Mouse (Mus musculus) neural tube, embryonic 14.5 days (tissue): ENCODE results near the gene Gpt2. TPM values are rescaled to one million over a fixed set of nuclear protein-coding genes. Genes with fewer than 3 reads are reported as not detected.
A peak's percentile ranks its signal among the peaks of the same experiment; 100 is the strongest.

Source experiments
- ATAC-seq: fragments of 200-750 bp; cut with Nextera tagmentation; 2 replicates; pipeline ENCODE4 v1.8.0; 2017; ENCODE audit warnings: low read depth, mild to moderate bottlenecking, moderate TSS enrichment, moderate library complexity
- H3K27ac ChIP-seq: fragments of 300-500 bp; sonication (generic); 2 replicates; pipeline ENCODE4 v1.5.1; 2014; ENCODE audit warnings: low read depth, mild to moderate bottlenecking, control low read depth, low read length, moderate library complexity, mixed read lengths
- H3K27me3 ChIP-seq: fragments of 300-500 bp; sonication (generic); 2 replicates; pipeline ENCODE4 v1.6.1; 2014; ENCODE audit warnings: low read length; ENCODE audit not compliant: control insufficient read depth, insufficient read depth
- H3K36me3 ChIP-seq: fragments of 300-500 bp; sonication (generic); 2 replicates; pipeline ENCODE4 v1.6.1; 2014; ENCODE audit warnings: low read length, mixed read lengths; ENCODE audit not compliant: control insufficient read depth, insufficient read depth
- H3K4me1 ChIP-seq: fragments of 300-500 bp; sonication (generic); 2 replicates; pipeline ENCODE4 v1.6.1; 2014; ENCODE audit warnings: low read length; ENCODE audit not compliant: control insufficient read depth, insufficient read depth
- H3K4me2 ChIP-seq: fragments of 300-500 bp; sonication (generic); 2 replicates; pipeline ENCODE4 v1.6.1; 2014; ENCODE audit warnings: mild to moderate bottlenecking, low read depth, low read length, control low read depth
- H3K4me3 ChIP-seq: fragments of 300-500 bp; sonication (generic); 2 replicates; pipeline ENCODE4 v1.5.1; 2014; ENCODE audit warnings: low read depth, low read length, control low read depth, mixed read lengths
- H3K9ac ChIP-seq: fragments of 300-500 bp; sonication (generic); replicated peaks from 2 replicates; pipeline ENCODE4 v1.6.1; 2014; ENCODE audit warnings: low read depth, mild to moderate bottlenecking, control low read depth, low read length, mixed read lengths
- H3K9me3 ChIP-seq: fragments of 300-500 bp; sonication (generic); 2 replicates; pipeline ENCODE4 v1.6.1; 2016; ENCODE audit warnings: low read length; ENCODE audit not compliant: control insufficient read depth
- WGBS: fragments of 180-500 bp; shearing (Covaris S2); extraction: QIAGEN DNeasy Blood & Tissue Kit; methylation state at CpG from one replicate; pipeline ENCODE4 v1.1.7; 2014; 5-methylcytosine and 5-hydroxymethylcytosine counted together
- polyA plus RNA-seq: library from polyadenylated mRNA; unstranded; fragments of >200 nt; fragmentation: Nextera tagmentation; extraction: Ambion mirVana; gene quantifications from 2 replicates; pipeline ENCODE4 v1.2.1, GENCODE M21; 2014

The Gpt2 gene
- polyA plus RNA-seq, 1 experiment from 2014 or later, result 65.2 TPM

DNA sequence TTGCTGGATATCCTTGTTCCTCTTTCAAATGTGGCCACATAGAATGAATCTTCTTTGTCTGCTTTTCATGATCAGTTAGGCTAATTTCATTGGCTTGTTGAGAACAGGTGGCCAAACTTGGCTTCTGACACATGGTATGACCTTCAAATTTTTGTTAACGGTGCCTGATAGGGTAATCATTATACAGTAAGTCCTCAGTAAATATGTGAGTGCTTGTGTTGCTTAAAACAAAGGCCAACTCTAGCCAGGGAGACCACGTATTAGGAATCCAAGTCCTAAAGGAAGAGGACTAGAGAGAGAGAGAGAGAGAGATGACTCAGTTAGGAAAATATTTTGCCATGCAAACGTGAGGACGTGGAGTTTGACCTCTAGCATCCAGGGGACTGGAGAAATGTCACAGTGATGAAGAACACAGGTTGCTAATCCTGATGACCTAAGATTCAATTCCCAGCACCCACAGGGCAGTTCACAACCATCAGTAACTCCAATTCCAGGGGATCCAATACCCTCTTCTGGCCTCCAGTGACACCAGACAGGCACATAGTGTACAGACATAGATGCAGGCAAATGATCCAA is 15.3 kb upstream of the Gpt2 start:
- H3K27ac ChIP-seq, result no peak overlapping the region
- no peaks in the 10 kb centered on the region for H3K4me1 ChIP-seq
- no peak for ATAC-seq
- no peaks in the 10 kb centered on the region for H3K36me3 ChIP-seq
- H3K27me3 ChIP-seq, result no peaks in the 10 kb centered on the region
- no peaks in the 10 kb centered on the region for H3K9me3 ChIP-seq
- H3K4me3 ChIP-seq, result no peak overlapping the region
- no peak overlapping the region for H3K9ac ChIP-seq
- H3K4me2 ChIP-seq, result no peak overlapping the region
- 81% methylated on average over 4 of the region's 4 CpGs for WGBS

DNA sequence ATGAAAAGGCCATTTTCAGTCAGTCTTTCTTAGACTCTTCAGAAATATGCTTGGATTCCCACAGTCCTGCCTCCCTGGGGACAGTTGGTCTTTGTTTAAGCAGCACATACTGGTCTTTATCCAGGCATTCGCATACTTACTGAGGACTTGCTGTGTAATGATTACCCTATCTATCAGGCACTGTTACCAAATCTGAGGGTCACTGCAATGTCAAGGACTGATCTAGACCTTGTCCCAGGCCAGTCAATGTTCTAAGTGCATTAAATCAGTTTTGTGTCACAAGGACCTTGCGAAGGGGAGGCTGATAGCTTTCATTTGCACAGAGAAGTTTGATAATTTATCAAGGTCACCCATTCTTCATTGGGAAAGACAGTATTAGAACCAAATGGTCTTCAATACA is 14.0 kb upstream of the Gpt2 start:
- no peaks in the 10 kb centered on the region for H3K4me1 ChIP-seq
- no peak for ATAC-seq

DNA sequence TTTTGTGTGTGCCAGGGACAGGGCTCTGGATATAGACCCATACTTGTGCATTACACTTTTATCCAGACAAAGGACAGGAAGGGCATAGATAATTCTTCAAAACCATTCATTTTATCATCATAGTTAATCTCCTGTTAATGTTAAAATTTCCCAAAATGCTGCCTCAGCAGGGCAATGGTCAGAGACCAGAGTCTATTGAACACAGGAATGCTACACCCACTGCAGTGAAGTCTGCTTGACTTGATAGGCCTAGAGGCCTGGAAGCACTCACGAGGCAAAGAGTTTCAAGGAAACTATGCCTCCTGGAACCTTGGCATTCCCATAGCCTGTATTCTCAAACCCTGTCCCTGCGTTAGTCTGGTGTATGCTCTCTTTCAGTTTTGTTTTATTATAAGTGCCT is 12.7 kb upstream of the Gpt2 start:
- no peak for ATAC-seq
- WGBS, result 91% methylated on average over 2 of the region's 2 CpGs
- Histone ChIP-seq H3K27ac (no peak overlapping the region), H3K4me2 (no peak overlapping the region), H3K27me3 (no peaks in the 10 kb centered on the region), H3K36me3 (no peaks in the 10 kb centered on the region), H3K9me3 (no peaks in the 10 kb centered on the region), H3K9ac (no peak overlapping the region), H3K4me1 (no peaks in the 10 kb centered on the region), H3K4me3 (no peak overlapping the region)

More for the DNA sequence above, 14.0 kb upstream of the Gpt2 start:
- H3K4me2 ChIP-seq, result no peak overlapping the region
- no peaks in the 10 kb centered on the region for H3K36me3 ChIP-seq
- H3K9ac ChIP-seq, result no peak overlapping the region
- H3K27me3 ChIP-seq, result no peaks in the 10 kb centered on the region
- 81% methylated on average over 2 of the region's 2 CpGs for WGBS
- H3K4me3 ChIP-seq, result no peak overlapping the region
- H3K27ac ChIP-seq, result no peak overlapping the region
- H3K9me3 ChIP-seq, result no peaks in the 10 kb centered on the region

DNA sequence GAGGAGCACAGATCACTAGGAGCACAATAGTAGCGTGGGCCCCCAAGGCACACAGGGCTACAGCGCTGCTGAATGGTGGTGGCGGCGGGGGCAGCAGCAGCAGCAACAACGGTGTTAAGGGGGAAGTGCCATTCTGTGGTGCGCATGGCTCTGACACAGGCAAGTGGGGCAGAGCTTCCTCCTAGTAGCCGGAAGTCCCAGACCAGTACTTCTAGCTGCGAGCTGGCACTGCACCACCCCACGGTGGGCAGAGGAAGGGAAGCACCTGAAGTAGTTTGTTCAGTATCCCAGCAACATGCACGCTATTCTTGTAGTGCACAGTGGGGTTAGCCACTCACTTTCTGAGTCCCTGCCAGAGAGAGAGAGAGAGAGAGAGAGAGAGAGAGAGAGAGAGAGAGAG is 10.5 kb upstream of the Gpt2 start:
- no peak overlapping the region for H3K27ac ChIP-seq
- no peaks in the 10 kb centered on the region for H3K9me3 ChIP-seq
- H3K4me1 ChIP-seq, result no peaks in the 10 kb centered on the region
- H3K9ac ChIP-seq, result no peak overlapping the region
- H3K36me3 ChIP-seq, result no peaks in the 10 kb centered on the region
- 28% methylated on average over 10 of the region's 10 CpGs for WGBS
- peak overlapping the region; percentile 29; the same call in 1 of the 2 replicates for H3K4me2 ChIP-seq
- H3K27me3 ChIP-seq, result no peaks in the 10 kb centered on the region
- H3K4me3 ChIP-seq, result no peak overlapping the region
- peak; percentile 60; the same call in 1 of the 2 replicates for ATAC-seq

DNA sequence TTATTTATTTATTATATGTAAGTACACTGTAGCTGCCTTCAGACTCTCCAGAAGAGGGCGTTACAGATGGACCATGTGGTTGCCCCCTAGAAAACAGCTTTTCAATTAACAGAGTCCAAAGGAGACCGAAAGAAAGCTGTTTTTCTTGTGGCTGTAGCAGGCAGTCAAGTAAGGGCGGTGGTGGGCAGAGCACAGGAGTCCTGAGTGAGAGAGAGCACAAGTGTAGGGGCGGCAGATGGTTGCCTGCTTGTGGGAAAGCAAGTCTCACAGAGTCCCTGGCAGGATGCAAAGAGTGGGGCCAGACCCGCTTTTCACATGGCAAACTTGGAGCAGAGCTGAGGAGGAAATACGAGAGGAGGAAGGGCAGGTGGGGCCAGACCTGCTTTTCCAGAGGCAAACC is 9.9 kb upstream of the Gpt2 start:
- H3K9me3 ChIP-seq, result no peaks in the 10 kb centered on the region
- H3K36me3 ChIP-seq, result no peaks in the 10 kb centered on the region
- 61% methylated on average over 6 of the region's 6 CpGs for WGBS

DNA sequence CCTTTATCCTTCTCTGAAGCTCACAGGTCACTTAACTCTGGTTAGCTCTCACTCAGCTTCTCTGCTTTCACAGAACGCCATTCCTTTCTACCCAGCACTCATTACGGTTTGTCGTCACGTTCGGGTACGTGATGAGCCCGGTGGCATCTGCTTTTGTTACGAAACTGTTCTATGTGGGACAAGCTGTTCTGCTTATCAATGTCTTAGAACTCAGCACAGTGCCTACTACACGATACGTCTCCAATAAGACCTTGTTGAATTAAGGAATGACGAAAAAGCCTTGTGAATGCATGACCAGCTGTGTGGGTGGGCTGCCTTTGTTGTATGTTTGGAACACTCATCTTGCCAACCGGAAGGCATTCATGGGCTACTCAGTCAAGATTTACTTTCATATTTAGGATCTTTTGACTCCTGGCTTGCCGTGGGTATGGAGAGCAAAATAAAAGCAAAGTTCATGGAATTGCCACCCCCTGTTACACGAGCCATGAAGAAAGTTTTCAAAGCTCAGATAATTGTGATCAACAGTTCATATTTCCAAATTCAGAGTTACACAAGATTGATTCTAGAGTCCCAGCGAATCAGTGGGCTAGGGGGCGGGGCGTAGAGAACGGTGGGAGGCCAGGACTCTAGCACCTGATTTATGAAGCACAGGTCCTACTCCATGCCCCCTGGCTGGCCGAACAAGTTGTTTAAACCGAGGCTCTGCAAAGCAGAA is 4.3 kb upstream of the Gpt2 start:
- Histone ChIP-seq H3K4me2 (no peak overlapping the region), H3K27me3 (no peaks in the 10 kb centered on the region), H3K36me3 (no peaks in the 10 kb centered on the region), H3K4me1 (no peaks in the 10 kb centered on the region), H3K4me3 (no peak overlapping the region), H3K9ac (no peak overlapping the region), H3K9me3 (no peaks in the 10 kb centered on the region), H3K27ac (no peak overlapping the region)
- 72% methylated on average over 20 of the region's 20 CpGs for WGBS
- ATAC-seq, result no peak

More for the DNA sequence above, 9.9 kb upstream of the Gpt2 start:
- Histone ChIP-seq H3K27ac (no peak overlapping the region), H3K4me1 (no peaks in the 10 kb centered on the region), H3K9ac (no peak overlapping the region), H3K4me3 (no peak overlapping the region), H3K4me2 (no peak overlapping the region), H3K27me3 (no peaks in the 10 kb centered on the region)
- no peak for ATAC-seq

DNA sequence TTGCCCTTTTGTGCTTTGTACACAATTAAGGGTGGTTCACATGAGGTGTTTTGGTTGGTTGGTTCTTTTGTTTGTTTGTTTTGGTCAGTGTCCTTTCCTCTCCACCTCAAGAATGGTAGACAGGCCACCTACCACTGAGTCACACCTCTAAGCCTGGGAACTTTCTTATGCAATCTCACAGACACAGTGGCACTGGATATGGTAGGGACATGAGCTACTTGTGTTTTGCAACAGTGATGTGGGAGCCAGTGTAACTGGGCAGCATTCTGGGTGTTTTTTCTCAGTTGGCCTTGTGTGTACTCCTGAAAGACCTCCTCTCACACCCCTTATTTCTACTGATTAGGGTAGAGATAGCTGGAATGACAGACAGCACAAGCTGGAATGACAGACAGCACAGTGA is 3.7 kb upstream of the Gpt2 start:
- ATAC-seq, result no peak
- no peak overlapping the region for H3K4me3 ChIP-seq

DNA sequence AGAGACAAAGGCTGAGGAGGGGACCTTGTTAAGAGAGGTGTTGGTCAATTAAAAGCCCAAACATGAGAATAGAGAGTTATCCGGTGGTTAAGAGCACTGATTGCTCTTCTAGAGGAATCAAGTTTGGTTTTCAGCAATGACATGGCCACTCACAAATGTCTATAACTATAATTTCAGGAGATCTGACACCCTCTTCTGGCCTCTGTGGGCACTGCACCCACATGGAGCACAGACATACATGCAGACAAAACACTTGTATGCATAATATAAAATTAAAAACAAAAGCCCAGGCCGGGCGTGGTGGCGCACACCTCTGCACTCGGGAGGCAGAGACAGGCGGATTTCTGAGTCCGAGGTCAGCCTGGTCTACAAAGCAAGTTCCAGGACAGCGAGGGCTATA is 2.8 kb upstream of the Gpt2 start:
- Histone ChIP-seq H3K4me3 (no peak overlapping the region), H3K36me3 (no peaks in the 10 kb centered on the region), H3K9ac (no peak overlapping the region), H3K4me2 (no peak overlapping the region), H3K27ac (no peak overlapping the region), H3K9me3 (no peaks in the 10 kb centered on the region), H3K27me3 (no peaks in the 10 kb centered on the region), H3K4me1 (peaks cover 9% of the 10 kb centered on the region; the same call in 1 of the 2 replicates)
- WGBS, result 96% methylated on average over 8 of the region's 8 CpGs
- no peak for ATAC-seq

More for the DNA sequence above, 3.7 kb upstream of the Gpt2 start:
- Histone ChIP-seq H3K9me3 (no peaks in the 10 kb centered on the region), H3K9ac (no peak overlapping the region), H3K27me3 (no peaks in the 10 kb centered on the region), H3K4me1 (peaks cover 5% of the 10 kb centered on the region; the same call in 1 of the 2 replicates), H3K4me2 (no peak overlapping the region), H3K36me3 (no peaks in the 10 kb centered on the region), H3K27ac (no peak overlapping the region)
